Mouse (Mus musculus): Measurements from ENCODE around the gene Itgae. TPM values are rescaled to one million over a fixed set of nuclear protein-coding genes. Genes with fewer than 3 reads are reported as not detected.

Itgae gene
- 0.67 TPM for polyA plus RNA-seq (2017; shearing (Covaris generic))

DNA sequence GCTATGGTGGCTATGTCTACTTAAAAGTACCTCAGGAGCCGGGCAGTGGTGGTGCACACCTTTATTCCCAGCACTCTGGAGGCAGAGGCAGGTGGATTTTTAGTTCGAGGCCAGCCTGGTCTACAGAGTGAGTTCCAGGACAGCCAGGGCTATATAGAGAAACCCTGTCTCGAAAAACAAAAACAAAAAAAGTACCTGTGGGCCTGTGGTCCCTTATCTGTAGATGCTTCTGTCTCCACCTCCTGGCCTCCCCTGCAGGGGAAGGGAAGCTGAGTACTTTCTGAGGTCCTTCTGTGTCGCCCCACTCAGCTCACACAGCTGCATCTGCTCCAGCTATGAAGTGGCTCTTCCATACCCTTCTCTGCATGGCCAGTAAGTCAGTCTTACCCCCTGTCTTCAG, at the start of gene Itgae:
Gene Itgae (plus strand): TSS at position 301 of the 400 bp plus-strand sequence.

DNA sequence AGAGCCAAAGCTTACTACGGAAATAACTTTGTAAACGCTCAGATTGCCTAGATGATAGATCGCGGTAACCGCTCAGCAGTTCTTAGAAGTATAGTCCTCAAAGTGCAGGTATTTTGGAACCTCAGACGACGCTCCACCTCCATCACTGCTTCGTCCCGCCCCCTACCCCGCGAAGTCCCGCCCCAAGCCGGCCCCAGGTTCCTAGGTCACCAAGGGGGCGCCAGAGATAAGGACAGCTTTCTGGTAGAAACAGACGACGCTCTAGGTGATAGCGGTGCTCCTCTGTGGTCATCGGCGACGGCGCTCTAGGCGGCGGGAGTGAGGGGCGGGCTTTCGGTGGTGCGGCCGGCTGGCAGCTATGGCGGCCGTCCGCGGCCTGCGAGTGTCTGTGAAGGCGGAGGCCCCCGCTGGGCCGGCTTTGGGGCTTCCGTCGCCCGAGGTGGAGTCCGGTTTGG, 42.8 kb upstream of the Itgae start, which contains the start of gene Ncbp3:
Gene Ncbp3 (plus strand): TSS at position 242 of the 455 bp plus-strand sequence.

DNA sequence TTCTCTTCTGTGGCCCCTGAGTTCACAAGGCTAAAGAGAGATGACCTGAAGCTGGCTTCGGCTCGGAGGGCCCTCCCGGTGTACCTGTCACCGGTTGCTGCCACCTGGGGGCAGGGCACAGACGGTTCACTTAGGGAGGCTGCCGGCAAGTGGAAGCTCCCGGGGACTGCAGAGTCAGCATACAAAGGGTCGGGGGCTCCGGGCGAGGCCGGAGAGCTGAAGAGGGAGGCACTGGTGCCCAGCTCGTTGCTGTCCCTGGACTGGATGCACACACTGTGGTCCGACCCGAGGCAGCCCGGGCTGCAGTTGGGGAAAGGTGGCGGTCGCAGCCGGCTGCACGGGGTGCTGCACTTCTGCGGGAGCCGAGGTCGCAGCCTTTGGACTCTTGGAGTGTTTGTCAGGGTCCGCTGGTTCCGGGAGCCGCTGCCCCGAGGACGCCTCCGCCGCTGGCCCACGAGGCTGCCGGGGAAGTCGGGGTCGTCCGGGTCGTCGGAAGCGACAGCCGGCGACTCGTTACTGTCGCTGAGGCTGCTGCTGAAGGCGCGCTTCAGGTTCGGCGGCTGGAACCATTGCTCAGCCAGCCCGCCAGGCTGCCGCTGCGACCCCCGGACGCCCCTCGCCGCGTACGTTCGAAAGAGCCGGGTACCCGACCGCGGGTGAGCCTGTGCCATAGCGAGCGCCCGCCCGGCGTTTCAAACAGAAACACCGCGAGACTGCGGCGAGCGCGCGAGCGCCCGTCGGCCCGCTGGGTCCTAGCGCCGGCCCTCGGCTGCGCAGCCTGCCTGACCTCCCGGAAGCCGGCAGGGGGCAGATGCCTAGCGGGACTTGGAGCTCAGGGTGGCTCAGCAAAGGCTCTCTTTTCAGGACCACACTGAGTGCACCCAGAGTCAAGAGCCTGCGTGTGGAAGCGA, 47.5 kb downstream of the Itgae start, which contains the start of gene Haspin:
Gene Haspin (minus strand): TSS at position 704 of the 911 bp plus-strand sequence.

DNA sequence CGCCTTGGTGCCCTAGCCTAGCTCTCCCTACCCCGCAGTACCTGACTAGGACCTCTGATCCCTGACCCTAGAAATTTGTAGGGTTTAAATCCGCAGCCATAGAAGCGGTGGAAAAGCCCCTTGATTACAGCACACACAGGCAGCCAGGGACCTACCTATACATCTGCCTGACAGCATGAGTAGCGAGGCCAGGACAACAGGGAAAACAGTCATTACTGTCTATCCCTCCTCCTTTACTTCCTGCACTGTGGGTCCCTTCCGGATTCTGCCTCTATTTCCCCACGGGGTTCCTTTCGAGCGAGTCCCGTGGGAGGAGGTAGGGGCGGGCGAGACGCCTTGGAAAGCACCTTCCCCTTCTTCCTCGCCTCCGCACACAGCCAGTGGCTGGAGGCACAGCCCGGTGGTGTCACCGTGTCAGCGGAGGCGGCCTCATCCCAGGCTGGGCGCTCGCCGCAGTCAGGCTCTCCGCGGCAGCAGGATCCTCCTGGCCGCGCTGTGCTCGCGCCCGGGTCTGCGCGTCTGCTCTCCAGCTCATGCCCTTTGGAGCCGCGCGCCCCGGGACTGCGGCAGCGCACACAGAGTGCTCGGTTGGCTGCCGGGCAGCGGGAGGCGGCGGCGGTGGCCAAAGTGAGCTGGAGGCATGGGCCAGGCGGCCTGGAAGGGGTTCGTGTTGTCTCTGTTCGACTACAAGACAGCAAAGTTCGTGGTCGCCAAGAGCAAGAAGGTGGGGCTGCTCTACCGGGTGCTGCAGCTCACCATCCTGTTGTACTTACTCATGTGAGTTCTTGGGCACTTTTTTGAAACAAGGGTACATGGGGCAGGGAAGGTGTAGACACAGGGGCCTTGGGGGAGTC, 69.8 kb downstream of the Itgae start, which contains the start of gene P2rx5:
Gene P2rx5 (plus strand): TSS at position 465 of the 854 bp plus-strand sequence.

DNA sequence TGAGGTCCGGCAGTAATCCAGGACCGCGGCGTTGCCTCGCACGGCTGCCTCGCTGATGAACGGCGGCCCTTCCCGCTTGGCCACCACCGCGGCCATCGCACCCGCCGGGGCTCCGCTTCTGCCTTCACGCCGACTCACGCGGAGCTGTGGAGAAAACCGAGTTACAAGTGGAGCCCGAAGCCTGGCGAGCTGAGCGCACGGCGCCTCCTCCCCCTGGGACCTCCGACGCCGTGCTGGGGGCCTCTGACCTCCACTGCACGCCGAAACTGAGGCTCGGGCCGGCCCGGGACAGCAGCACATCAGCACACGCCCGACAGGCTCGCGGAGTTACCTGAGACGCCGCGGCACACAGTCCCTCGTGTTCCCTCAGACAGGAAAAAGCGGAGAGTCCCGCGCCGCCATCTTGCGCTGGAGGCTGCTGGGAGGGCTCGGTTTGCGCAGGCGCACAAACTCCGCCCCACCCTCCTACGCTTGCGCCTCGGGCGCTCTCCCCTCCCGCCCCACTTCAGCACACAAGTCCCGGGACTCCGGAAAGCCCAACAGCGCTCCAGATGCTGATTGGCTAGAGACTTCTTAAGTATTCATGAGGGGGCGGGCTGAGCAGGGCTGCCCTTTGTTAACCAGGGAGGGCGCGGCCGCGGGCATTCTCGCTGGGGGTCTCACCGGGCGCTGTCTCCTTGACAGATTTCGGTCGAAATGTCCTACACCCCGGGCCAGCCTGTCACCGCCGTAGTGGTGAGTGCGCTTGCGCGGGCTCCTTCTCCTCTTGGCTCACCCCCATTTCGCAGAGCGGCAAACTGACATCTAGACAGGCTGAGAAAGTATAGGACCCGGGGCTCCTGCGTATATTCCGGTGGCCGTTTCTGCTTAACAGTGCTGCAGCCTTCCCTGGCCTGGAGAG, 86.5 kb downstream of the Itgae start, which contains the start of the genes Emc6 and Tax1bp3:
Gene Emc6 (minus strand): TSS at position 430 of the 901 bp plus-strand sequence.
Gene Tax1bp3 (plus strand): TSS at position 476 of the 901 bp plus-strand sequence.

Other genes with a start within 250 kb of the Itgae start
- gene Atp2a3, start 129.4 kb upstream of the Itgae start, polyA plus RNA-seq (2017; shearing (Covaris generic)): 236 TPM
- not detected for gene P2rx1, start 91.5 kb upstream of the Itgae start, polyA plus RNA-seq (2017; shearing (Covaris generic))
- 4.6 TPM for gene Camkk1, start 71.6 kb upstream of the Itgae start, polyA plus RNA-seq (2017; shearing (Covaris generic))
- 7.5 TPM for gene Ncbp3, start 42.8 kb upstream of the Itgae start, polyA plus RNA-seq (2017; shearing (Covaris generic))
- gene Haspin, start 47.7 kb downstream of the Itgae start, polyA plus RNA-seq (2017; shearing (Covaris generic)): 2.0 TPM
- not detected for gene P2rx5, start 69.8 kb downstream of the Itgae start, polyA plus RNA-seq (2017; shearing (Covaris generic))
- 75.4 TPM for gene Emc6, start 86.5 kb downstream of the Itgae start, polyA plus RNA-seq (2017; shearing (Covaris generic))
- 12.5 TPM for gene Tax1bp3, start 86.5 kb downstream of the Itgae start, polyA plus RNA-seq (2017; shearing (Covaris generic))
- gene Ctns, start 108.5 kb downstream of the Itgae start, polyA plus RNA-seq (2017; shearing (Covaris generic)): 9.9 TPM
- gene Shpk, start 108.9 kb downstream of the Itgae start, polyA plus RNA-seq (2017; shearing (Covaris generic)): 4.3 TPM
- gene Trpv1, start 143.7 kb downstream of the Itgae start, polyA plus RNA-seq (2017; shearing (Covaris generic)): not detected
- not detected for gene Trpv3, start 176.8 kb downstream of the Itgae start, polyA plus RNA-seq (2017; shearing (Covaris generic))
- 0.41 TPM for gene Aspa, start 239.0 kb downstream of the Itgae start, polyA plus RNA-seq (2017; shearing (Covaris generic))
- gene Gm49340, start 239.2 kb downstream of the Itgae start, polyA plus RNA-seq (2017; shearing (Covaris generic)): not detected
- gene Spata22, start 239.2 kb downstream of the Itgae start, polyA plus RNA-seq (2017; shearing (Covaris generic)): not detected